Mouse (Mus musculus) ES-CJ7 (cell line): ENCODE data around the gene Spata46.

Source experiments
- DNase-seq: peaks from one replicate; pipeline ENCODE4 v3.0.0; 2011; ENCODE audit warnings: low read depth, low spot score

Gene Spata46

DNA sequence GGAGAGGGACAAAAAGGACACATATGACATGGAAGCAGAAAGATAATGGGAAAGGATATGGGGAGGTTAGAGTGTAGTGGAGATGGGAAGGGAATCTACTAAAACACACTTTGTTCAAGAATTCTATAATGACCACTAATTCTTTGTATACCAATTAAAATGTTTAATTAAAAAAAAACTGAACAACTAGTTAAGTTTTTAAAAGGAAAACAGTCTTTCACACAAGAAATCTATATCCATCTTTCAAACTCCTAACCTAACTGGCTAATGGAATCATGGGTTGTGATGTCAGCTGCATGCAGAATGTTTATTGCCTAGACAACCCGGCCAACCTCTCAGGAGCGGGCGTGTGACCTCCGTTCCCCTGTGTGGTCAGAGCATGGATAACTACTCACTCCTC is at the start of gene Spata46:
Gene Spata46 (plus strand): TSS at position 301 of the 400 bp plus-strand sequence.
- no peak for DNase-seq

DNA sequence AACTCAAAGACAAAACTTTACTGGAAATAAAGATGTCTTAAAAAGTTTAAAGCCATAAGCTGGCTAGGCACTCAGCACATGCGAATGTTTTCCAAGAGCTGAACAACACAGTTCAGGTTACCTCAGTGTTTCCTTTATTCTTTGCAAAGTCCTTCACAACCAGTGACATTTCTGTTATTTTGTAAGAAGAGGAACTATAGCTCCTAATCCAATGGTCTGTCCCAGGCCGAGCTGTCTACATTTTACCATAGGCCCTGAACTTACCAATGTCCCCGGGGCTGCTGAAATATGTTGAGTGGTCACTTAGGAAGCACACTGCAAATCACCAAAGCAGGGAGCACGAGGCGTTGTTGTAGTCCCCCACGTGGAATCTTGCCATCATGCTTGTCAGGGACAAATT is 38.3 kb upstream of the Spata46 start:
- DNase-seq, result no peak

DNA sequence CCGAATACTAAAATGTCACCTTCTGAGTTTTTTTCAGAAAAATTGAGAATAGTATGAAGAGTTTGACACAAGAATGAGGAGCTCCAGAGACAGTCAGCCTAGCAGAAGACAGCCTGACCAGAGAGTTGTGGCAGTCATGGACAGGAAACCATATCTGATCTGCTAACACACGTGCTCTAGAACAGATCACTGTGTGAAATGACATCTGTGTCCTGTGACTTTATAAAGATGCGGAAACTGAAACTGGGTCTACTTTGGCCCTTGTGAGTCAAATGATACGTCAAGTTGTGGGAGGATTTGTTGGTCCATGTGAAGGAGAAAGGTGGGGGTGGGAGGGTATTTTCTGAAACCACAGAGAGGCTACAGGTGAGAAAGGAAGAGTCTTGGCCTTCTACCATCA is 37.9 kb upstream of the Spata46 start:
- DNase-seq, result no peak

DNA sequence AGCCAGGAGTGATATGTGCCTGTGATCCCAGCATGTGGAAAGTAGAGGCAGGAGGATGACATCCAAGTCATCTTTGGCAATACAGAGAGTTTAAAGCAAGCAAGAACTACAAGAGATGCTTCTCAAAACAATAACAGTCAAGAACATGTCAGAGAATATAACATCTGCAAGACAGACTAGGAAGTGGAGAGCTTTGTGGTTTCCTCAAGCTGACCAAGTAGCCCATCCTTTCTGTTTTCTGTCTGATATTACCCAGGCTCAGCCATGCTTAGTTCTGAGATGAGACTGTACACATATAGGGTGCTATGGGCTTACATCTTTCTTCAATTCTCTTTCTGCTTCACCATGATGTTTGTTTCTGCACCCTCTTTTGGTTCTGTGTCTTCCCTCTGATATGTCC is 35.4 kb upstream of the Spata46 start:
- no peak for DNase-seq

DNA sequence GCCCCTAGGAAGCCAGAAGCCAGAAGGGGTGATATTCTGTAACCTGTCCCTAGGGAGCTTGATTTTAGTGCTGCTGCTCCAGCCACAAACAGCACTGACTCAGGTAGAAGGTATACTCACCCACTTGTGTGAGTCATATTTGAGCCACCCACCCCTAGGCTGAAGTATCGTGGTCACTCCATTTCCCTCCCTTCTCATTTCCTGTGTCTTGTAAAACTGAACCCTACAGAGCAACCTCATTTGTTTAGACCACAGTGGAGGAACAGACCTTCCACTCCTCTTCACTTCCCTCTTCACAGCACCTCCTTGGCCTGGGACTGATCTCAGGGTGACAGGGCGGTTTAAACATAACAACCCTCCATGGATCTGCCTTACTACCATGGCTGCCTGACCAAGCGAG is 31.6 kb upstream of the Spata46 start, which contains the start of gene Sh2d1b1:
Gene Sh2d1b1 (plus strand): TSS at position 305 of the 400 bp plus-strand sequence.
- DNase-seq, result no peak

DNA sequence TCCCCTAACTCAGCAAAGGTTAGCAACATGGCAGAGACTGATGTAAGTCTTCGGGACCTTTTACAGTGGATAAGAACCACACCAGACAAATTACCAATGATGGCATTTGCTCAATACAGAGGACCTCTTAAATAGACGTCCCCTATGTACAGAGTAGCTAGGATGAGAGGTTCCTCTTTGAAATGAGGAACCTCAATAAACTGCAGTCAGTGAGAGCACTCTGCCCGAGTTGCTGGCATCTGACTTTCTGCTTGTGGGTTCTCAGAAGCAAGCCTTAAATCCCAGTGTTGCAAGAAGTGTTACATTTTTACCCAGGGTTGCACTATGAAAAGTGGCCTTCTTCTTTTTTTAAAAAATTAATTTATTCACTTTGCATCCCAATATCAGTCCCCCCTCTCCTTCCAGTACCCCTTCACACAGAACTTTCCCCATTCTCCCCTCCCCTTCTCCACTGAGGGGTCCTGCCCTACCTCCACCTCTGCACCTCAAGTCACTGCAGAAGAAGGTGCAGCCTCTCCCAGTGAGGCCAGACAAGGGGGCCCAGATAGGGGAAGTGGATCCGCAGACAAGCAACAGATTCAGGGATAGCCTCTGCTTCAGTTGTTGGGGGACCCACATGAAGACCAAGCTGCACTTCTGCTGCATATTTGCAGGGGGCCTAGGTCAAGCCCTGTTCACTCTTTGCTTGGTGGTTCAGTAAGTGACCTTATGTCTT is 26.0 kb upstream of the Spata46 start:
- DNase-seq, result no peak

DNA sequence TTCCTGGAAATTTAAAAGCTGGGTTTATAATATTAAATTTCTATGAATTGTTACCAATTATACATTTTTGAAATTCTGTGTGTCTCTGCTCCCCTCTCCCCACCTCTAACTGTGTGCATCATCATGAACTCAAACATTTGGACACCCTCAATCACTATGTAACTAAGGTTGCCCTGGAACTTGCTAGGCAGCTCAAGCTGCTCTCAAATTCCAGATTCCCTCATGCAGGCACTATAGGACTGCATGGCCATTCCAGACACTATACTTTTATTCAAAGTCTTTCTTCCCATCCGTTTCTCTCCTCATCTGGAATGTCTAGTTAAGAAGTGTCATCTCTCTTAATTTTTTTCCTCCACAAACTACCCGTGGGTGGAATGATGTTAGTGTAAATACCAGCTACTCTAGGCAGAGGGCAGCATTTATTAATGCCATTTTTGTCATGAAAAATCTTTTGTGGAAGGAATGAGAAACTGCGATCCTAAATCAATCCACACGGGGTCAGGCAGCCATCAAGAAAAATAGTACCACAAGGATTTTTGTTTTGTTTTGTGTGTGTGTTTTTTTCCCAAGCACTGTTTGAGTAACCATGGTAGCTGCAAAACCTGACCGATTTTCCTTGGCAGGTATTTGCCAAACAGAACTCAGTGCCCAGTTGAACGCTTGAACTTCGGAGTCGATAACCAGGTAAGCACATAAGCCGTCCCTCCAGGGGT is 16.2 kb upstream of the Spata46 start:
- DNase-seq, result peak; percentile 48

DNA sequence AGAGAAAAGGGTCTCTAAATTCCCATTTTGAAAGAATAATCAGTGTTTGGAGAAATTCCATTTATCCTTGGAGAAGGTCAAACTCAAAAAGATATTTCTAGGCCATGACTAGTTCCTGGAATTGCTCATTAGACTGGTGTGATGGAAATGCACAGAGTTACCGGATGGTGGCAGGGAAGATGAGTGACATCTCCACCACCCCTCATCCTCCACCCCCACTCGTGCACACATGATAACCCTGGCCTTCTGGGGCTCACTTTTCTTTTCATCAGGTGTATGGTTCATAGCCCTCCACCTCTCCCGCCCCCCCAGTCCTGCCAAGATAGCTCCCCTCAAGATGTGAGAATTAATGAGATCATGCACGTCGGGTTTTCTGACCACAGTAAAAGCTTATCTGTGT is 15.3 kb upstream of the Spata46 start:
- DNase-seq, result no peak

DNA sequence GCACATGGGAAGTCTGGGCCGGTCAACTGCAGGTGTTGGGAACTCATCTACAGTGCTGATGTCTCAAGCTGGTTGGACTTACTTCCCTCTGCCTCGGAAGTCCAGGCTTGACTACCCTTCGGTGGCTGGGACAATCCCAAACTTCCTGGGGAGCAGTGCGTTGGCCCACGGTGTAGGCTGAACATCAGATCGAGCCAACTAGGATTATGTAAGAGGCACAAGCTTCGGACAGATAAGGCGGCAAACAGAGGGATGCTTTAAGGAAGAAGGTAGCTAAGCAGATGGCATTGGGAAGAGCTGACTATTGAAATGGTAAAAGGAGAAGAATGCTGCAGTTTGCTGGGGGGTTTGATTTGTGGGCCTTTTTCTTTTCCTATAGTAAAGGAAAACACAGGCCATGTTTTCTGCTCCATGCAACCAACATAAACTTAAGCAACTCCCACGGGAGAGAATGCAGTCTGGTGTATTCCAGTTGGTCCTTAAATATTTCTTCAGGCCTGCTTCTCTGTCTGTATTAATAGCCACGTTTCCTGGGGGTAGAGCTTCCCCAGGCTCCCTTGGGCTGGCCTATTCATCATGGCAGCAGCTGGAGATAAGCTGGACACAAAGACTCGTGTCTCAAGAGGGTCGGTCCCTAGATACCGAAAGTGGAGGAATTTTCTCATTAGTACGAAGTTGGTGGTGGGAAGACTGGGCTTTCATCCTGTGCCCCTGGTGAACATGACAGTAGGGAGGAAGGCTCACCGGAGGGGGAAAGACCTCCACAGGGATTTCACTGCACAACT is 13.6 kb upstream of the Spata46 start:
- DNase-seq, result no peak

DNA sequence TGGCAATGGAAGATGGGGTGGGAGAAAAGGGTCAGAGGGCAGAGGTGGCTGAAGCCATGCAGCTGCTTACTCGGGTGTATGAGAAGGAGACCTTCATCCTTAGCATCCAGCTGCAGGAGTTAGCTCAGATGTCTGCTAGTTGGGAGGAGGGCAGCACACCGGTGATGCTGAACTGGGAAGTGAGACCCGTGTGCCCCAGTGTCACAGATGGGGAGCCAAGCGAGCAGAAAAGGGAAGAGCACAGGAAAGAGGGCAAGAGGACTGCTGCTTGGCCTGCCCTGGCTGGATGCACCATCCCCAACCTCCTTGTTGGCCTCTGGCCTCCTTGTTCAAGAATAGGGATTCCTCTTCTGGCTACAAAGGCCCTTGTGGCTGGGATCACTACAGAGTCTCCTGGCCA is 9.1 kb upstream of the Spata46 start:
- DNase-seq, result no peak

DNA sequence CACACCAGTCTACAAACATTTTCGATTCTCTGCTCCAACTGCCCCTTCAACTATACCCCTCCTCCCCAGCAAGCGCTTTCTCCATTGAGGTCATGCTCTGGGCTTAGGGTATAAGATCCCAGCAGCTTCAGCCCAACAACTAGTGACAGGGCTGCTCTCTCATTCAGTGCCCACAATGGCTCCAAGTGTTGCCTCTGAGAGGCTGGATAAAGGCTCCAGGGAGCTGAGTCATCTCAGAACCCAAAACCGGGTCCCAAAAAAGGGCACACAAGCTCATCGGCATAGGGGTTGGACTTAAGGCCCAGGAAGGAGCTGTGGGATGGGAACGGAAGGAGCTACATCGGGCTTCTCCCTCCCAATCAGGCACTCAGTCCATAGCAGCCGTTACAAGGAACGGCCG is 6.9 kb upstream of the Spata46 start:
- no peak for DNase-seq

DNA sequence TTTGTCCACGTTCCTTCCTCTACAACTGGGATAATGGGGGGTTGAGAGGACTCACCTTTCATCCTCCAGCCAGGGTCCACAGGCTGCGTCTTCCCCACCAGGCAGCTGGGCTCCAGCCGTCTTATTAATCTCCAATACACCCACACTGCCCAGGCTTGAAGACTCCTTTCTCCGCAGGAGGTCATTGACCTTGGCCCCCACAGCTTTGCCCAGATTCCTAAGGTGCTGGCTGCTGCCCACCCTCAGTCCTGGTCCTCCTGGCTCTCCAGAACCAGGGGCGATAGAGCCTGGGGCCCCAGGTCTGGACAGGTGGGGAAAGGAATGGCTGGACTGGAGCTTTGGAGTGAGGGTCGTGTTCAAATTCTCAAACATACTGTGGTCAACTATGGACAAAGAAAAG is 6.1 kb upstream of the Spata46 start:
- DNase-seq, result no peak

DNA sequence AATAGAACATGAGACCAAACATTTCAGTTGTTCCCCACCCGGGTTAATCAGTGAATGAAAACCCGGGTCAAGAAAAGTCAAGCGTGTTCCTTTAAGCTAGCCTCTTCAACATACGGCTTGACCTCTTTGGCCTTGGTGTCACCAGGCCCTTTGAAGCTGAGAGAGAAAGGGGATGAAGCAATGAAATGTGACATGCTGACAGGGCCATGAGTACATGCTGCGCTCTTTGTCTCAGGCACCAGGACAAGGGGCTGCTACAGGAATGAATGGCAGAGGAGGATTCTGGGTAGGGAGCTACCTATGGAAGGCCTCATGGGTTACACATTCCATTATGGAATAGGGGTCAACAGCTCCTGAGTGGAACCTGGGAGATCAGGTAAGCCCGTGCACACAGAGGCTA is 5.5 kb upstream of the Spata46 start:
- DNase-seq, result no peak

DNA sequence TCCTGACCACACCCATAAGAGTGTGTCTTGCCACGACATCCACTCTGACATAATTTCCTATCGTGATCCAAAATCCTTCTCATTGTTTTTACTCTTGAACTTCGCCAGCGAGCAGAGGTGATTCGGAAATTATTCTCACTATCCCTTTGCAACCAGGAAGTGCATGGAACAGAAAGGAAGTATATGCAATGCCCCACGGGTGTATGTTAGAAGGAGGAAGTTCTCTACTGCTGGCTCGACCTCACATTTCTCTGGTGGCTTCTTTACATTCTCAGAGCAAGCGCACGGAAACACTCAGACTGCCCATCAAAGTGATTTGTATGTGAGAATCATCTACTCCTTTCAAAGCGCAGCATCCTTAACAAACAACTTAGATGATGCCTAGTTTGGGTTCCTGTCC is 3.6 kb upstream of the Spata46 start:
- DNase-seq, result no peak

DNA sequence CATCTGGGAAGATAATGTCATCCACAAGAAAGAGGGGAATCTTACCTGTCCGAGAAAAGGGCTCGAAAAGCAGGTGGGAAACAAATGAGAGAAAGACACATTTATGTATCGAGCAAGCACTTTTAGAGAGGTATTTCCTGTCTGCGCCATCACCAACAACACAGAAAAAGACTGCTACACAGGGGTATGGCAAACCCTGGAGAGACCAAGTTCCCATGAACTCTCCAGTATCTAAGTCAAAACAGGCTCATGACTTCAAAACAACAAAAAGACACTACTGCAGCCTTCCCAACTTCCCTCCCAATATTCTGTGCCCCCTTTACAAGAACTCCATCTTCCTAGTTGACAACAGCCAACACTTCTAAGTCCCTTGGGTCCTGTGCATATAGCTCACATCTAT is 2.4 kb upstream of the Spata46 start, which contains the start of gene Gm7694:
Gene Gm7694 (minus strand): TSS at position 101 of the 400 bp plus-strand sequence.
- no peak for DNase-seq

DNA sequence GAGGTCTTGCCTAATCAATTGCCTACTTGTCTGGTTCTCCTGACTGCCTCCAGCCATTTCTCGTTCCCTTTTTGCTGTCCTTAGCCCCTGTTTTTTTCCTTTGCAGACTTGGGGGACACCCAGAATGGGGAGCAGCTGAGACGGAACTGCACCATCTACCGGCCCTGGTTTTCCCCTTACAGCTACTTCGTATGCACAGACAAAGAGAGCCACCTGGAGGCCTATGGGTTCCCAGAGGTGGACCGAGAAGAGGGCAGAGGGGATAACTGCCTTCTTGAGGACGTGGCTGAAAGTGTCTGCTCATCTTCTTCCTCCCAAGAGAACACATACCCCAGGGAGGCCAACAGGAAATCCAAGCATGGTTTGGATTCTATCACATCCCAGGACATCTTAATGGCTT is 2.8 kb downstream of the Spata46 start:
- no peak for DNase-seq

DNA sequence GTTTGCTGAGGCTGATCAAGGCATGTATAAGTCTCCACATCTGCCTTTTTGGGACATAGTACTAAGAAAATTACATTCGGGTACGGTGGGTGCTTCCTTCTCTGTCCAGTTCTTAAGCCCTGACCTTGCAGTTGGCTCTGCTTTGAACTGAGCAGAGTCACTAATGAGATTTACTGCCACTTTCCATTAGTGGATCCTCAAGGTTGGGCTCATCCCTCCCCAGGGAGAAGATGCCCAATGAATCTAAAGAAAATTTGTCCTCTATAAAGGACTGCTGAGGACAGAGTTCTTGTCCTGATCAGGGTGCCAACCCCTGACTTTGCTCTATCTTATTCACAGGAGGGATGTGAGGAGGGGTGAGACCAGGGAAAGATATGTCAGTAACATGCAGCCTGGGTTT is 13.4 kb downstream of the Spata46 start:
- no peak for DNase-seq

DNA sequence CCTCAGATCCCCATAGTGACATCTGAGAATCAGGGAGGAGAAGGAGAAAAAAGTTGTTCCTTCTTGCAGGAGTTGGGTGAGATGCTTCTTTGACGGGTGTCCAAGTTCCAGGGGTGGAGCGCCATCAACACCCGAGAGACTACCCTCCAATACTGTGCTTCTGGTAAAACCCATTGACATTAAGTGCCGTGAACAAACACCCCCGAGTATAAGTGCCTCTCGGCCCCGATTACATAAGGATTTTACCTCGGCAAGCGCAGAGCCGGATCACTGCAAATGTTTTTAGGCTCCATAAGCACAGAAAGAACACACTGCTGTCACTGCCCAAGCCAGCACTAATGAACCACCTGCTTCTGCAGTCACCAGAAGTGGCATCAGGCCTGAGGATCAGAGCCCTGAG is 14.4 kb downstream of the Spata46 start:
- no peak for DNase-seq

DNA sequence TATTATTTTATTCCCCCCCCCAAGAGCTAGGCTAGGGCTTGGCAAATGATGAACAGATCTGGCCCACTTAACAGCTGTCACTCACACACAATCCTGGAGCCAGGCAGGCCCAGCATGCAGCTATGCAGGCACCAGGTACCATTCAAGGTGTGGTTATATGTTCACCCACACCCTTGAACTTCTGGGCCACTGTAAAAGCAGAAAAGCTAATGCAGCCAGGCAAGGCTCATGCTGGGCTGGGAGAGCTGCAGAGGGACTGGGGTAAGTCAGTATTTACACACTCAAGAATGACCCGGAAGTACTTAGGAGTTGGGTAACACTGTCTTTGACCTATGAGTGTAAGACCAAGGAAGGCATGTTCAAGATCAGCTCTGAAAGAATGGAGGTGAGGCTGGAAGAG is 15.7 kb downstream of the Spata46 start:
- DNase-seq, result no peak

DNA sequence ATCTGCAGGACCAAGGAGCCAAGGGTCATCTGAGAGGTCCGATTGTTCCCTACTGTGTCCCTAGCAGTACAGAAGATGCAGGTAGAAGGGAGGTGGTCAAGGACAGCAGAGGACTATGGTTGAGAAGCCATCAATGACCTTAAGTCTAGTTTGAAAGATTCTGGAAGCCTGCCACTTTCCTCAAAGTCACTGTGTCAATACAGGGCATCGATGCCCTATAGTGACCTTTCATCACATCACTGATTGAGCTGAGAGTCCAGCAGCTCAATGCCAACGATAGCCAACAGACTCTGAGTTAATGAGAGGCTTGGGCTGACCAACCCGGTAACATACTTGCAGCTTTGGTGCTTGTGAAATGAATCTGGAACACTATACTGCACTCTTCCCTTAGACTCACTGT is 16.7 kb downstream of the Spata46 start:
- no peak for DNase-seq

DNA sequence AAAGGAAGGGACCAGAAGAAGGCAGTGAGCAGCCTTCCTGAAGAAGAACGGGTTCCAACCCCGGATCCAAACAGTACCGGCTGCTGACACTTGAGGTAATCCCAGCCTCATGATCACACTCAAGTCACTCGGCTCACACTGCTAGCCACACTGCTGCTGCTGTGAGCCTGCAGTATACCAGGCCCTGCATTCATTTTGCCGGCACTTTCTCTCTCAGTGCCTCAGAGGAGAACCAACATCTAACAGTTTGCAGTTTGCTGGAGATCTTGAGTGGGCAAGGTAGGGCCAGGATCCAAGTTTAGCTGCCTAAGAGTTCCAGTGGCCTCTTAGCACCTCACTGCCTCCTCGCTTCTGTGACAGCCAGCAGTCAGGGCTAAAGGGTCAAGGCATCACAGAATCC is 23.3 kb downstream of the Spata46 start:
- DNase-seq, result no peak

DNA sequence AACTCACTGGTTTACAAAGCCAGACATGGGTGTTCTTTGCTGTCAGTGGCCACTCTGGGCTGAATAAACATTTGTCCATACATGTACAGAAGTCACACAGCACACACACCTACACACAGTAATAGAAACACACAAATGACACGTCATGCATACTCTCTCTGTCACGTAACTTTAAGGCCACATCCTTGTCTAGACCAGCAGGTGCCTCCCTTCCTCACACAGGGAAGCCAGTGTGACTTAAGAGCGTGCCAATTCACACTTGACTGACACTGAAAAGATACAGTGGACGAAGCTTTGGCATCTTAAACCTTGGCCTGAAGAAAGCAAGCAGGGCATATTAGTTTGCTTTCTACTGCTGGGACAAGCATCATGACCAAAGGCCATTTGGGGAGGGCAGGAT is 24.2 kb downstream of the Spata46 start:
- DNase-seq, result no peak

DNA sequence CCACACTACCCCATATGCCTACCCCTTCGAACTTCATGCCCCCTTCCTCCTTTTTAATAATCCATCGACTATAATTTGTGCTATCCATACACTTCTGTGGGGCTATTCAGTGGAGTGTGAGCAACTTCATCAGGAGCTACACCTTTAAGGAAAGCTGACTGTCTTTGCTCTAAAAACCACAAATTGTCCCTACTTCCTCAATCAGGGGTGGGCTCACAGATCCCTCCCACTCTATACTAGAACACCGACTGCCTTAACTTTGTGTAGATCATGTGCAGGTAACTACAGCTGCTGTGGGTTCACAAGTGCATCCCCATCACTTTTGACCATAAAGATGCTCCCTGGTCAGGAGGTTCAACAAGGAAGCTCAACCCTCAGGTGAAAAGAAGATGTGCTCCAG is 31.3 kb downstream of the Spata46 start:
- DNase-seq, result no peak
